Mouse (Mus musculus): ENCODE measurements around the gene Irf2.

GRCm38 (mm10) chr8:46747311-46747980, 7.9 kb downstream of the Irf2 start:
- no peak for TF ChIP-seq CTCF (IDR thresholded peaks at IDR 0.05; ENCODE audit: insufficient read depth, low read depth, low read length)
- no peak for TF ChIP-seq POLR2A (IDR thresholded peaks at IDR 0.05; ENCODE audit: insufficient read depth, low read depth, low read length)

Data from olfactory bulb, adult 2 months (tissue).